Mouse (Mus musculus): Measurements from ENCODE around the gene Nlrp3.

GRCm38 (mm10) chr11:59542442-59542841 is 1.1 kb downstream of the Nlrp3 start:
- TF ChIP-seq CTCF (IDR thresholded peaks at IDR 0.05) (no peak), EP300 (IDR thresholded peaks at IDR 0.05) (no peak)
